Mouse (Mus musculus) heart, adult 2 months (tissue): ENCODE measurements around the gene Gtse1. TPM values are rescaled to one million over a fixed set of nuclear protein-coding genes. Genes with fewer than 3 reads are reported as not detected.

Experiments used
- DNase-seq, 2 experiments: peaks; one replicate each; pipeline ENCODE4 v3.0.0; 2021
- H3K27ac ChIP-seq: fragments of 200-600 bp; 2 replicates; pipeline ENCODE4 v1.8.1; 2022
- H3K27me3 ChIP-seq: fragments of 200-500 bp; 2 replicates; pipeline ENCODE4 v1.6.1; 2012; ENCODE audit warnings: mild to moderate bottlenecking, low read length, inconsistent platforms, mixed read lengths; ENCODE audit not compliant: control insufficient read depth, insufficient read depth
- H3K36me3 ChIP-seq: fragments of 200-500 bp; 2 replicates; pipeline ENCODE4 v1.6.1; 2012; ENCODE audit warnings: low read length, inconsistent platforms; ENCODE audit not compliant: control insufficient read depth, insufficient read depth
- H3K4me1 ChIP-seq: fragments of 200-500 bp; 2 replicates; pipeline ENCODE4 v1.6.1; 2011; ENCODE audit warnings: low read length; ENCODE audit not compliant: control insufficient read depth, insufficient read depth
- H3K4me3 ChIP-seq: fragments of 200-600 bp; 2 replicates; pipeline ENCODE4 v1.8.1; 2022
- H3K79me2 ChIP-seq: fragments of 200-500 bp; replicated peaks from 2 replicates; pipeline ENCODE4 v1.6.1; 2012; ENCODE audit warnings: mild to moderate bottlenecking, inconsistent platforms, low read length, moderate library complexity, mixed read lengths; ENCODE audit not compliant: control insufficient read depth, insufficient read depth
- H3K9ac ChIP-seq: fragments of 200-500 bp; 2 replicates; pipeline ENCODE4 v1.6.1; 2012; ENCODE audit warnings: low read depth, mild to moderate bottlenecking, control low read depth, inconsistent platforms, low read length, mixed read lengths
- CTCF ChIP-seq: fragments of 200-600 bp; IDR thresholded peaks from 2 replicates; pipeline ENCODE4 v1.8.1; 2022; ENCODE audit warnings: antibody characterized with exemption, mild to moderate bottlenecking, moderate library complexity
- EP300 ChIP-seq: fragments of 200-500 bp; IDR thresholded peaks from 2 replicates; pipeline ENCODE4 v1.6.1; 2011; ENCODE audit warnings: low read depth, low read length, control low read depth; ENCODE audit not compliant: insufficient read depth
- POLR2A ChIP-seq: fragments of 200-500 bp; IDR thresholded peaks from 2 replicates; pipeline ENCODE4 v1.6.1; 2011; ENCODE audit warnings: mild to moderate bottlenecking, low read depth, low read length, control low read depth; ENCODE audit not compliant: insufficient read depth
- WGBS: fragments of 180-500 bp; shearing (Covaris S2); methylation state at CpG from one replicate; pipeline ENCODE4 v1.1.7; 2018; 5-methylcytosine and 5-hydroxymethylcytosine counted together
- intact Hi-C: fragments of 180-260 bp; cut with DNase I; formaldehyde crosslinking; loops from one replicate; pipeline ENCODE4 v1.15.1; 2025
- polyA plus RNA-seq: library from polyadenylated mRNA; depleted of rRNA; stranded (reverse); fragments of >200 nt; gene quantifications from 2 replicates; pipeline ENCODE4 v1.2.3, GENCODE M21; 2012
- total RNA-seq, 2 experiments: library from RNA; stranded (reverse); gene quantifications; 2 replicates each; pipeline ENCODE4 v1.2.3; 2021

Gtse1 gene
- total and polyA plus RNA-seq, 3 experiments: 0.21 to 0.53 (median 0.41) TPM

DNA sequence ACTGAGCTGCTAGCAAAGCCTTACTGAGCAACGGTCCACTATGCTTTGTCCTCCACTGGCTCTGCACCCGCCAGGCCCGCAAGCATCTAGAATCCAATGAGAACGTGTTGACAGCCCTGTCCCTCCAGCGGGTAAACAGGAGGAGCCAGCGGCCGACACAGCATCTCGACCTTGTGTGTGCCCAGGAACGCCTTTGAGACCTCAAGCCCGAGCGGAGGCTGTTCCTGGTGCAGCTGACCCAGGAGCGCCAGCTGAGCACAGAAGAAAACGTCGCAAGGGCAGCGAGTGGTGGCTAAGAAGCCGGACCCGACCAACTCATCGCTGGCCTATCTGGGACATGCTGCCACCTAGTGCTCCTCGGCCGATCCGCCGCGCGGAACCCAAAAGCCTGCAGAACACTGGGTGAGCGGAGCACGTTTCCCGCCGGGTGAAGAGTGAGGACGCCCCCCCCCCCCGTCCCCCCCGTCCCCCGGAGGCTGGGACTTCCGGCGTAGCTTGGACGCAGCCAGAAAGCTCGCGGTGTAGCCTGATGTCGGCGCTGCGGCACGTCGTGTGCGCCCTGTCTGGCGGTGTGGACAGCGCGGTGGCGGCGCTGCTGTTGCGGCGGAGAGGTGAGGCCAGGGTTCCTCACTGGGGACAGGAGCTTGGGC is 19.4 kb downstream of the Gtse1 start, which contains the start of gene Trmu:
Gene Trmu (plus strand): TSS at position 465 of the 650 bp plus-strand sequence.
- Histone ChIP-seq H3K79me2 (no peaks in the 10 kb centered on the region), H3K9ac (peak within 1 kb of the TSS; percentile 93), H3K27me3 (no peaks in the 10 kb centered on the region), H3K4me1 (peaks cover 3% of the 10 kb centered on the region; the same call in 1 of the 2 replicates), H3K27ac (peak within 1 kb of the TSS; percentile 94), H3K4me3 (peak within 1 kb of the TSS; percentile 92), H3K36me3 (no peaks in the 10 kb centered on the region)
- intact Hi-C loops: loop anchor here (2.0 kb wide), 2 partner anchors 18 to 68 kb away; partner anchors contain the start of gene Cdpf1
- peak; percentile 89 to 92 for DNase-seq
- under 1% methylated on average over 50 of the region's 50 CpGs for WGBS
- TF ChIP-seq POLR2A: peak; percentile 83
- TF ChIP-seq EP300: peak; percentile 60; the same call in 1 of the 2 replicates
- peak; percentile 81 for TF ChIP-seq CTCF

DNA sequence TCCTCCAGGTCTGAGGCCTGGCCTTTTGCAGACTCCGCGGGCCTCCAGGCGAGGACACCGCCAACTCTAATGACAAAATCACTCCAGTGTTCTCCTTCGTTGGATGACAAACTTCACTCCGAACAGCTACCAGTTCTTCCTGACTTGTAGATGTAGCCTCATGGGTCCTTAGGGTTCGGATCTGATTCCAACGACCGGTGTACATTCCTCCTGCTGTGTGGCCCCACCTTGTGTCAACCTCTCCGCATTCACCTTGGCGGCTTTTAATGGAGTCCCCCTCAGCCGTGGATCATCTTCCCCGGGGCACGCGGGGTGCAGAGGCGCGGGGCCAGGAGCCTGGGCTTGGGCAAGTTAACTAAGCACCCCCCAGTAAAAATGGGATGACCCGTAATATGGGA is 20.0 kb downstream of the Gtse1 start:
- no peaks in the 10 kb centered on the region for H3K79me2 ChIP-seq
- H3K27ac ChIP-seq: peak overlapping the region; percentile 94
- peak overlapping the region; percentile 92 for H3K4me3 ChIP-seq
- TF ChIP-seq CTCF: no peak
- TF ChIP-seq POLR2A: no peak
- no peak for TF ChIP-seq EP300
- DNase-seq: no peak
- peaks cover 3% of the 10 kb centered on the region; the same call in 1 of the 2 replicates for H3K4me1 ChIP-seq
- H3K36me3 ChIP-seq: no peaks in the 10 kb centered on the region
- 1% methylated on average over 18 of the region's 18 CpGs for WGBS
- intact Hi-C loops: loop anchor here (2.0 kb wide), 2 partner anchors 19 to 69 kb away; partner anchors contain the start of gene Cdpf1
- H3K9ac ChIP-seq: peak overlapping the region; percentile 93
- H3K27me3 ChIP-seq: no peaks in the 10 kb centered on the region

DNA sequence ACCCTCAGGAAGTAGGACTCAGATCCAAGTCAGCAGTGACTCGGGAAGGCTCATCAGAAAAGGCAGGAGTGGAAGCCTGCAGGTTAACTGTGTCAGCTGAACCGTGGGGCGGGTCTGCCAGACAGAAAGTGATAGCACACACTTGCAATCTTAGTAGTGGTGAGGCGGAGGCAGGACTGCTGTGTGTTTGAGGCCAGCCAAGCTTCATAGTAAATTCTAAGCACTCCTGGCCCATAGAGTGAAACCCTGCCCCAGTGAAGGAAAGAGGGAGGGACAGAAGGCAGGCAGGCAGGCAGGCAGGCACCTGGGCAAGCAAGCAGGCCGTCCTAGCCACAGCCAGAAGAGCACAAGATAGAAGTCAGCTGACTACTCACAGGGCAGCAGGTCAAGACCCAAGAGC is 26.1 kb downstream of the Gtse1 start:
- Histone ChIP-seq H3K79me2 (no peaks in the 10 kb centered on the region), H3K27me3 (no peaks in the 10 kb centered on the region), H3K27ac (no peak overlapping the region), H3K4me3 (no peak overlapping the region), H3K4me1 (no peaks in the 10 kb centered on the region), H3K9ac (no peak overlapping the region), H3K36me3 (no peaks in the 10 kb centered on the region)
- no peak for DNase-seq
- intact Hi-C loops: no loop called here
- 54% methylated on average over 5 of the region's 5 CpGs for WGBS
- TF ChIP-seq CTCF (no peak), EP300 (no peak), POLR2A (no peak)

DNA sequence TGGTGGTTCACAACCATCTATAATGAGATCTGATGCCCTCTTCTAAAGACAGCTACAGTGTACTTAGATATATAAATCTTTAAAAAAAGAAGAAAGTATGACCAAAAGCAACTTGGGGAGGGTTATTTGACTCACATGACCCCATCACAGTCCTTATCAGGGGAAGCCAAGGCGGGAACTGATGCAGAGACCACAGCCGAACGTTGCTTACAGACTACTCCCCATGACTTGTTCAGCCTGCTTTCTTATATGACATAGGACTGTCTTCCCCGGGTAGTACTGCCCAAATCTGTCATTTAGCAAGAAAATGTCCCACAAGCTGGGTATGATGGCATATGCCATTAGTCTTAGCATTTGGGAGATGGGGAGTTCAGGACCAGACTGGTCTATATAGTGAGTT is 29.7 kb downstream of the Gtse1 start:
- H3K9ac ChIP-seq: no peak overlapping the region
- intact Hi-C loops: no loop called here
- H3K36me3 ChIP-seq: no peaks in the 10 kb centered on the region
- H3K27me3 ChIP-seq: no peaks in the 10 kb centered on the region
- H3K27ac ChIP-seq: no peak overlapping the region
- no peaks in the 10 kb centered on the region for H3K79me2 ChIP-seq
- H3K4me1 ChIP-seq: no peaks in the 10 kb centered on the region
- no peak for DNase-seq
- H3K4me3 ChIP-seq: no peak overlapping the region
- 78% methylated on average over 4 of the region's 4 CpGs for WGBS
- TF ChIP-seq CTCF: no peak
- TF ChIP-seq POLR2A: no peak
- no peak for TF ChIP-seq EP300

DNA sequence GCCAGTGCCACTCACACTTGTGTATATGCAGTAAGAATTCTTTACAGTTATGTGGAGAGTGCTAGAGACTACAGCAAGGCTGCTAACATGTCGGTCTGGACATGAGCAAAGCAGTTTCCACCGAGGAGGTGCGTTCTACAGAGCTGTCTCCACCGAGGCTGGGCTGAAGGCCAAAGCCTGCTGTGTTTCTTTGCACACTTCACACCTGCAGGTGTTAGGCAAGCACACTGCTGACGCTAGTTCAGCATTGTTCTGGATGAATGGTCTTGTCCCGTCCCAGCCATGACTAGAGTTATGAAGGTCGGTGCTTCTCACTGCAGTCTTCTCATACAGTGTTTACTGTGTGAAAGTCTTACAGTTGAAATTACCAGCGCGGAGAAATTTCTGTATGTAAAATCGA is 32.4 kb downstream of the Gtse1 start:
- H3K27ac ChIP-seq: no peak overlapping the region
- no peaks in the 10 kb centered on the region for H3K79me2 ChIP-seq
- no peak overlapping the region for H3K4me3 ChIP-seq
- WGBS: 78% methylated on average over 10 of the region's 10 CpGs
- no peaks in the 10 kb centered on the region for H3K36me3 ChIP-seq
- TF ChIP-seq EP300: no peak
- no peak for TF ChIP-seq POLR2A
- no peak for TF ChIP-seq CTCF
- no peak for DNase-seq
- H3K4me1 ChIP-seq: no peaks in the 10 kb centered on the region
- H3K27me3 ChIP-seq: no peaks in the 10 kb centered on the region
- no peak overlapping the region for H3K9ac ChIP-seq
- intact Hi-C loops: no loop called here

DNA sequence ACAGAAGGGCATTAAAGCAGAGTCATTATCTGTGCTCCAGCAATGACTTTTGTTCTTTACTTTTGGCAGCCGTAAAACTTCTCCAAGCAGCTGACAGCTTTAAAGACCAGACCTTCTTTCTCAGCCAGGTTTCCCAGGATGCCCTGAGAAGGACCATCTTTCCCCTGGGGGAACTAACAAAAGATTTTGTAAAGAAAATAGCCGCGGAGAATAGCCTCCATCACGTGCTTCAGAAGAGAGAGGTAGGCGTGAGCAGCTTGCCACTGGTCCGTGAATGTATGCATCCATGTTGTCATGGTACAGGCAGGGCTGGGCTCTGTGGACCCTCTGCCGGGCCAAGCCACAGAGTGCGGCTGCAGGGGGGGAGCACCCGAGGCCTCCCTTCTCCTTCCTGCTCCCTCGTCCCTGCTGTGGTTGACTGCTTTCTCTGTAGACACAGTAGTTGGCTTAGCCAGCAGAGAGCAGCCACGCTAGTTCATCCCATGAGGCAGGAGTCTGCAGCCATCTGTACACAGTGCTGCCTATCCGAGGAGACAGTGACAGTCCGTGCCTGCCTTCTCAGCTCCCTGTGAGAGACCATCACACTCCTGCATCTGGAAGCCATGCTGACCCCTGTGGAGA is 33.1 kb downstream of the Gtse1 start:
- H3K4me3 ChIP-seq: no peak overlapping the region
- TF ChIP-seq POLR2A (no peak), EP300 (no peak), CTCF (no peak)
- H3K9ac ChIP-seq: no peak overlapping the region
- H3K27me3 ChIP-seq: no peaks in the 10 kb centered on the region
- H3K27ac ChIP-seq: no peak overlapping the region
- no peaks in the 10 kb centered on the region for H3K36me3 ChIP-seq
- H3K79me2 ChIP-seq: no peaks in the 10 kb centered on the region
- WGBS: 79% methylated on average over 13 of the region's 13 CpGs
- no peaks in the 10 kb centered on the region for H3K4me1 ChIP-seq
- intact Hi-C loops: no loop called here
- no peak for DNase-seq
